Mouse (Mus musculus) embryonic facial prominence, embryonic 14.5 days (tissue): ENCODE data around the gene Sstr2. TPM values are rescaled to one million over a fixed set of nuclear protein-coding genes. Genes with fewer than 3 reads are reported as not detected.
A peak's percentile ranks its signal among the peaks of the same experiment; 100 is the strongest.
"Not testable (repeated sequence)": the region's sequence is repeated elsewhere in the genome, so short reads cannot be mapped to it uniquely, and the experiment has no call there.

Experiments
- ATAC-seq: fragments of 200-750 bp; cut with Nextera tagmentation; 2 replicates; pipeline ENCODE4 v1.8.0; 2017; ENCODE audit warnings: low read depth, moderate number of reproducible peaks, moderate TSS enrichment
- DNase-seq: peaks from one replicate; pipeline ENCODE4 v3.0.0-alpha.2; 2015; ENCODE audit warnings: low spot score
- H3K27ac ChIP-seq: fragments of 300-500 bp; sonication (generic); replicated peaks from 2 replicates; pipeline ENCODE4 v1.5.1; 2014; ENCODE audit warnings: low read depth, mild to moderate bottlenecking, low read length, moderate library complexity
- H3K27me3 ChIP-seq: fragments of 300-500 bp; sonication (generic); replicated peaks from 2 replicates; pipeline ENCODE4 v1.6.1; 2014; ENCODE audit warnings: low read length; ENCODE audit not compliant: control insufficient read depth, insufficient read depth
- H3K36me3 ChIP-seq: fragments of 300-500 bp; sonication (generic); 2 replicates; pipeline ENCODE4 v1.6.1; 2014; ENCODE audit warnings: low read length, mixed read lengths; ENCODE audit not compliant: control insufficient read depth, insufficient read depth
- H3K4me1 ChIP-seq: fragments of 300-500 bp; sonication (generic); 2 replicates; pipeline ENCODE4 v1.6.1; 2014; ENCODE audit warnings: antibody characterized with exemption, low read length; ENCODE audit not compliant: control insufficient read depth, insufficient read depth
- H3K4me2 ChIP-seq: fragments of 300-500 bp; sonication (generic); 2 replicates; pipeline ENCODE4 v1.6.1; 2014; ENCODE audit warnings: low read depth, mild to moderate bottlenecking, low read length, moderate library complexity, mixed read lengths
- H3K4me3 ChIP-seq: fragments of 300-500 bp; sonication (generic); 2 replicates; pipeline ENCODE4 v1.5.1; 2014; ENCODE audit warnings: low read depth, mild to moderate bottlenecking, low read length
- H3K9ac ChIP-seq: fragments of 300-500 bp; sonication (generic); 2 replicates; pipeline ENCODE4 v1.6.1; 2014; ENCODE audit warnings: low read depth, mild to moderate bottlenecking, low read length, moderate library complexity, mixed read lengths
- H3K9me3 ChIP-seq: fragments of 300-500 bp; sonication (generic); 2 replicates; pipeline ENCODE4 v1.6.1; 2016; ENCODE audit warnings: low read length; ENCODE audit not compliant: control insufficient read depth
- WGBS: fragments of 180-500 bp; shearing (Covaris S2); extraction: QIAGEN DNeasy Blood & Tissue Kit; methylation state at CpG from one replicate; pipeline ENCODE4 v1.1.7; 2014; 5-methylcytosine and 5-hydroxymethylcytosine counted together
- polyA plus RNA-seq: library from polyadenylated mRNA; unstranded; fragments of >200 nt; fragmentation: Nextera tagmentation; extraction: Ambion mirVana; gene quantifications from 2 replicates; pipeline ENCODE4 v1.2.1, GENCODE M21; 2014

The Sstr2 gene
- polyA plus RNA-seq, 1 experiment from 2014 or later = 0.71 TPM

GRCm38 (mm10) chr11:113657221-113657620 lies 38.1 kb downstream of the Sstr2 start:
- peaks cover 98% of the 10 kb centered on the region for H3K36me3 ChIP-seq

GRCm38 (mm10) chr11:113658319-113658718 lies 39.2 kb downstream of the Sstr2 start:
- Histone ChIP-seq H3K27ac (no peak overlapping the region), H3K9me3 (no peaks in the 10 kb centered on the region), H3K36me3 (peaks cover 97% of the 10 kb centered on the region), H3K9ac (no peak overlapping the region), H3K4me3 (no peak overlapping the region), H3K4me1 (no peaks in the 10 kb centered on the region), H3K4me2 (no peak overlapping the region), H3K27me3 (no peaks in the 10 kb centered on the region)
- DNase-seq (no peak), ATAC-seq (no peak)
- 94% methylated on average over 8 of the region's 8 CpGs for WGBS

More at GRCm38 (mm10) chr11:113657221-113657620, 38.1 kb downstream of the Sstr2 start:
- WGBS = 49% methylated on average over 4 of the region's 4 CpGs
- Histone ChIP-seq H3K9ac (no peak overlapping the region), H3K4me1 (no peaks in the 10 kb centered on the region), H3K9me3 (no peaks in the 10 kb centered on the region), H3K4me3 (no peak overlapping the region), H3K27me3 (no peaks in the 10 kb centered on the region), H3K27ac (no peak overlapping the region), H3K4me2 (no peak overlapping the region)
- DNase-seq (no peak), ATAC-seq (no peak)

- ATAC-seq = no peak
These were observed 39.6 kb downstream of the Sstr2 start for GRCm38 (mm10) chr11:113658763-113659162.

GRCm38 (mm10) chr11:113660213-113660612 lies 41.1 kb downstream of the Sstr2 start:
- not testable (repeated sequence) for H3K27me3 ChIP-seq, DNase-seq, H3K4me2 ChIP-seq, H3K9me3 ChIP-seq, H3K4me3 ChIP-seq, H3K4me1 ChIP-seq, ATAC-seq, H3K9ac ChIP-seq, H3K27ac ChIP-seq
- WGBS = 96% methylated on average over 3 of the region's 3 CpGs
- peaks cover 92% of the 10 kb centered on the region for H3K36me3 ChIP-seq

More at GRCm38 (mm10) chr11:113658763-113659162, 39.6 kb downstream of the Sstr2 start:
- Histone ChIP-seq H3K4me2 (no peak overlapping the region), H3K27me3 (no peaks in the 10 kb centered on the region), H3K36me3 (peaks cover 97% of the 10 kb centered on the region), H3K9ac (no peak overlapping the region), H3K4me1 (no peaks in the 10 kb centered on the region), H3K9me3 (no peaks in the 10 kb centered on the region), H3K27ac (no peak overlapping the region), H3K4me3 (no peak overlapping the region)
- WGBS = 82% methylated on average over 4 of the region's 4 CpGs
- no peak for DNase-seq

- Histone ChIP-seq H3K36me3 (peaks cover 85% of the 10 kb centered on the region), H3K4me1 (no peaks in the 10 kb centered on the region), H3K4me3 (no peak overlapping the region), H3K9me3 (no peaks in the 10 kb centered on the region), H3K27me3 (no peaks in the 10 kb centered on the region), H3K4me2 (no peak overlapping the region), H3K27ac (no peak overlapping the region), H3K9ac (no peak overlapping the region)
- WGBS = 87% methylated on average over 11 of the region's 11 CpGs
- no peak for ATAC-seq
- DNase-seq = no peak
These were observed 41.8 kb downstream of the Sstr2 start for GRCm38 (mm10) chr11:113660940-113661339.

GRCm38 (mm10) chr11:113661835-113662351 lies 42.8 kb downstream of the Sstr2 start:
- Histone ChIP-seq H3K27ac (no peak overlapping the region), H3K9me3 (no peaks in the 10 kb centered on the region), H3K4me1 (no peaks in the 10 kb centered on the region), H3K4me3 (no peak overlapping the region), H3K4me2 (no peak overlapping the region), H3K36me3 (peaks cover 75% of the 10 kb centered on the region), H3K27me3 (no peaks in the 10 kb centered on the region), H3K9ac (no peak overlapping the region)
- 94% methylated on average over 18 of the region's 18 CpGs for WGBS
- DNase-seq = no peak
- no peak for ATAC-seq

- 81% methylated on average over 2 of the region's 2 CpGs for WGBS
- peaks cover 60% of the 10 kb centered on the region for H3K36me3 ChIP-seq
- ATAC-seq = no peak
These were observed 45.1 kb downstream of the Sstr2 start for GRCm38 (mm10) chr11:113664279-113664678.

GRCm38 (mm10) chr11:113666205-113666604 lies 47.1 kb downstream of the Sstr2 start:
- ATAC-seq (no peak), DNase-seq (no peak)
- Histone ChIP-seq H3K27me3 (no peaks in the 10 kb centered on the region), H3K4me2 (no peak overlapping the region), H3K9me3 (no peaks in the 10 kb centered on the region), H3K27ac (no peak overlapping the region), H3K9ac (no peak overlapping the region), H3K36me3 (peaks cover 44% of the 10 kb centered on the region), H3K4me1 (no peaks in the 10 kb centered on the region), H3K4me3 (no peak overlapping the region)
- 73% methylated on average over 6 of the region's 6 CpGs for WGBS

More at GRCm38 (mm10) chr11:113664279-113664678, 45.1 kb downstream of the Sstr2 start:
- H3K4me3 ChIP-seq = no peak overlapping the region
- H3K9me3 ChIP-seq = no peaks in the 10 kb centered on the region
- no peak overlapping the region for H3K4me2 ChIP-seq
- H3K4me1 ChIP-seq = no peaks in the 10 kb centered on the region
- DNase-seq = no peak
- H3K27me3 ChIP-seq = no peaks in the 10 kb centered on the region
- H3K27ac ChIP-seq = no peak overlapping the region
- no peak overlapping the region for H3K9ac ChIP-seq

- H3K4me3 ChIP-seq = no peak overlapping the region
- H3K27ac ChIP-seq = 0 out of 2 replicates have a peak overlapping the region, but pooled peaks have one; percentile 15
- ATAC-seq = no peak
- no peaks in the 10 kb centered on the region for H3K9me3 ChIP-seq
- no peaks in the 10 kb centered on the region for H3K4me1 ChIP-seq
- no peak overlapping the region for H3K4me2 ChIP-seq
- H3K36me3 ChIP-seq = peaks cover 44% of the 10 kb centered on the region
- H3K27me3 ChIP-seq = no peaks in the 10 kb centered on the region
- WGBS = 56% methylated on average over 10 of the region's 10 CpGs
- no peak overlapping the region for H3K9ac ChIP-seq
- no peak for DNase-seq
These were observed 47.5 kb downstream of the Sstr2 start for GRCm38 (mm10) chr11:113666648-113667047.
